Mouse (Mus musculus) olfactory bulb, adult 2 months (tissue): ENCODE measurements around the gene Atp2b4.

Source experiments
- CTCF ChIP-seq: fragments of 200-500 bp; IDR thresholded peaks from 2 replicates; pipeline ENCODE4 v1.5.1; 2012; ENCODE audit warnings: low read depth, mild to moderate bottlenecking, low read length, moderate library complexity; ENCODE audit not compliant: insufficient read depth
- POLR2A ChIP-seq: fragments of 200-500 bp; IDR thresholded peaks from 2 replicates; pipeline ENCODE4 v1.6.1; 2012; ENCODE audit warnings: mild to moderate bottlenecking, low read depth, low read length, moderate library complexity; ENCODE audit not compliant: insufficient read depth

- TF ChIP-seq CTCF: no peak
- no peak for TF ChIP-seq POLR2A
Observed at GRCm38 (mm10) chr1:133709292-133709691, 91.5 kb downstream of the Atp2b4 start.
